Mouse (Mus musculus) ES-E14 (cell line): Measurements from ENCODE around the gene Minos1. TPM values are rescaled to one million over a fixed set of nuclear protein-coding genes. Genes with fewer than 3 reads are reported as not detected.

ENCODE experiments used
- DNase-seq: peaks from one replicate; pipeline ENCODE4 v3.0.0-alpha.2; 2013; ENCODE audit warnings: low read depth, low spot score
- H3K27ac ChIP-seq: 2 replicates; pipeline ENCODE4 v1.5.1; 2012; ENCODE audit warnings: low read depth, mild to moderate bottlenecking, low read length, moderate library complexity, mixed read lengths; ENCODE audit not compliant: poor library complexity, insufficient read depth, severe bottlenecking
- H3K36me3 ChIP-seq: 2 replicates; pipeline ENCODE4 v1.6.1; 2012; ENCODE audit warnings: mild to moderate bottlenecking, low read length, moderate library complexity, mixed read lengths; ENCODE audit not compliant: control insufficient read depth, poor library complexity, insufficient read depth, severe bottlenecking
- H3K4me1 ChIP-seq, 2 experiments: fragments of 150-350 bp in 1 of 2; sonication (generic) in 1 of 2; 2 replicates each; pipeline ENCODE4 v1.6.1; 2012; ENCODE audit warnings: low read length in 2 of 2, mild to moderate bottlenecking in 1 of 2, mixed read lengths in 1 of 2; ENCODE audit not compliant: control insufficient read depth in 2 of 2, insufficient read depth in 2 of 2, poor library complexity in 1 of 2
- H3K4me3 ChIP-seq, 2 experiments: fragments of 150-350 bp in 1 of 2; sonication (generic) in 1 of 2; 2 replicates each; pipeline ENCODE4 v1.5.1; 2012; ENCODE audit warnings: low read length in 2 of 2, low read depth in 1 of 2, mild to moderate bottlenecking in 1 of 2, mixed read lengths in 1 of 2; ENCODE audit not compliant: insufficient read depth in 1 of 2, poor library complexity in 1 of 2, severe bottlenecking in 1 of 2
- H3K9ac ChIP-seq: 2 replicates; pipeline ENCODE4 v1.6.1; 2012; ENCODE audit warnings: low read depth, mild to moderate bottlenecking, low read length, mixed read lengths; ENCODE audit not compliant: poor library complexity, insufficient read depth, severe bottlenecking
- H3K9me3 ChIP-seq: fragments of 150-350 bp; sonication (generic); 2 replicates; pipeline ENCODE4 v1.6.1; 2012; ENCODE audit warnings: low read depth, mild to moderate bottlenecking, low read length; ENCODE audit not compliant: control insufficient read depth, insufficient read depth
- CHD2 ChIP-seq: IDR thresholded peaks from 2 replicates; pipeline ENCODE4 v1.6.1; 2014; ENCODE audit warnings: mild to moderate bottlenecking, low read depth, low read length, inconsistent platforms
- HCFC1 ChIP-seq: IDR thresholded peaks from 2 replicates; pipeline ENCODE4 v1.6.1; 2012; ENCODE audit warnings: low read length, inconsistent platforms, borderline replicate concordance; ENCODE audit not compliant: insufficient read depth
- MAFK ChIP-seq: IDR thresholded peaks from 2 replicates; pipeline ENCODE4 v1.6.1; 2014; ENCODE audit warnings: mild to moderate bottlenecking, low read depth, low read length, inconsistent platforms; ENCODE audit not compliant: insufficient read depth
- ZC3H11A ChIP-seq: IDR thresholded peaks from 2 replicates; pipeline ENCODE4 v1.6.1; 2012; ENCODE audit warnings: low read depth, mild to moderate bottlenecking, inconsistent platforms, low read length, borderline replicate concordance
- ZNF384 ChIP-seq: IDR thresholded peaks from 2 replicates; pipeline ENCODE4 v1.6.1; 2012; ENCODE audit warnings: low read depth, low read length, inconsistent platforms
- in situ Hi-C, 2 experiments: fragments of 600-800 bp; cut with MboI; formaldehyde crosslinking; loops; one replicate each; pipeline ENCODE4 v1.15.1; 2025; ENCODE audit warnings: low sequenced_read_pairs in 2 of 2, inconsistent platforms in 1 of 2; ENCODE audit not compliant: unreplicated experiment in 2 of 2
- total RNA-seq: library from RNA; depleted of rRNA; stranded (reverse); fragments of 300-350 nt; gene quantifications from 2 replicates; pipeline ENCODE4 v1.2.3, GENCODE M21; 2012

Gene Minos1
- total RNA-seq, 1 experiment: 147 TPM

DNA sequence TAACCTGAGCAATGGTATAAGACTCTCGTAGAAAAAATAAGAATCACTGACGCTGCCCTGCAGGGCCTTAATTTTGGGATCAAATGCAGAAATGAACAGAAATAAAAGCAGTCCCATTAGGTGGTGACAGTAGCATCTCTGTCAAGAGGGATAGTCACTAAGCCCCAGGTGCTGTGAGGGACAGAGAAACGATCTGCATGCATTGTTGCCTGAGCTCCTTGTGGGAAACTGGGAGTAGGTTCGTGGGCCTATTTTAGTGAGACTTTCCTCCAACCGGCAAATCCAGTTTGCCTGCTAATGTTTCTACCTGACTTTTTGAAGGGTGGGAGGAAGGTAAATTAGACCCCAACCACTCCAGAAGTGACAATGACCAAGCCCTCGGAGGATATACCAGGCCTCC is 33.2 kb upstream of the Minos1 start:
- H3K9me3 ChIP-seq: no peaks in the 10 kb centered on the region
- H3K4me1 ChIP-seq: peaks cover 0 to under 1% of the 10 kb centered on the region in 2 experiments; a peak in 1 of 4 replicates
- no peak overlapping the region for H3K9ac ChIP-seq
- no peak for TF ChIP-seq MAFK
- TF ChIP-seq HCFC1: no peak
- TF ChIP-seq ZC3H11A: no peak
- no peak for TF ChIP-seq CHD2
- H3K4me3 ChIP-seq: no peak overlapping the region
- in situ Hi-C loops: no loop called here
- no peaks in the 10 kb centered on the region for H3K36me3 ChIP-seq
- no peak for DNase-seq
- H3K27ac ChIP-seq: no peak overlapping the region

DNA sequence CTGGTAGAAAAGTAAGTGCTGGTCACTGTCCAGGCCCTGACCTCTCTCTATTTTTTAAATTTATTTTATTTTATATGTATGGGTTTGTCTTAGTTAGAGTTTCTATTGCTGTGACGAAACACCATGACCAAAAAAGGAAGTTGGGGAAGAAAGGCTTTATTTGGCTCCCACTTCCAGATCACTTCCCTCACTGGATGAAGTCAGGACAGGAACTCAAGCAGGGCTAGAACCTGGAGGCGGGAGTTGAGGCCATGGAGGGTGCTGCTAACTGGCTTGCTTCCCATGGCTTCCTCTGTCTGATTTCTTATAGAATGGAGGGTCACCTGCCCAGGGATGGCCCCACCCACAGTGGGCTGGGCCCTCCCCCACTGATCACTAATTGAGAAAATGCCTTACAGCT is 30.2 kb upstream of the Minos1 start:
- Histone ChIP-seq H3K9ac (no peak overlapping the region), H3K27ac (no peak overlapping the region), H3K4me3 (no peak overlapping the region), H3K4me1 (no peaks in the 10 kb centered on the region), H3K36me3 (no peaks in the 10 kb centered on the region), H3K9me3 (no peaks in the 10 kb centered on the region)
- no peak for DNase-seq
- TF ChIP-seq HCFC1 (no peak), CHD2 (no peak), MAFK (no peak), ZNF384 (no peak), ZC3H11A (no peak)
- in situ Hi-C loops: no loop called here

DNA sequence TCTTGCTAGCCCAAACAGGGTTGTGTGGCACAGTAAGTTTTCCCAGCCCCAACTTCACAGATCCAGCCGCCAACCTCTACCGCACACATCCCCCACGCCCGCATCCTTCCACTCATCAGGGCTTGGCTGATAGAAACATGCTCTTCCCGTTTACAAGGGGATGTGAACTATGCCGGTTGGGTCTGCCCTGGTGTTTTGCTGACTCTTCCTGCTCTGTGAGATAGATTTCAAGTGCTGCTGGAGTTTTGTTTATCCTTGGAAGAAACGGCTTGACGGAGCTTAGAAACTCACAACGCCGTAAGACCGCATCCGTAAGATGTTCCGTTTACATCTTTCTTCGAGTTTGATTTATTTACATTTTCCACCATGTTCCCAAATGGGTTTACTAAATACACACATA is 27.4 kb upstream of the Minos1 start:
- in situ Hi-C loops: no loop called here
- Histone ChIP-seq H3K4me1 (no peaks in the 10 kb centered on the region), H3K9me3 (no peaks in the 10 kb centered on the region), H3K9ac (no peak overlapping the region), H3K36me3 (no peaks in the 10 kb centered on the region), H3K27ac (no peak overlapping the region), H3K4me3 (no peak overlapping the region)
- DNase-seq: no peak
- no peak for TF ChIP-seq ZNF384
- TF ChIP-seq CHD2: no peak
- TF ChIP-seq ZC3H11A: no peak
- no peak for TF ChIP-seq MAFK
- TF ChIP-seq HCFC1: no peak

DNA sequence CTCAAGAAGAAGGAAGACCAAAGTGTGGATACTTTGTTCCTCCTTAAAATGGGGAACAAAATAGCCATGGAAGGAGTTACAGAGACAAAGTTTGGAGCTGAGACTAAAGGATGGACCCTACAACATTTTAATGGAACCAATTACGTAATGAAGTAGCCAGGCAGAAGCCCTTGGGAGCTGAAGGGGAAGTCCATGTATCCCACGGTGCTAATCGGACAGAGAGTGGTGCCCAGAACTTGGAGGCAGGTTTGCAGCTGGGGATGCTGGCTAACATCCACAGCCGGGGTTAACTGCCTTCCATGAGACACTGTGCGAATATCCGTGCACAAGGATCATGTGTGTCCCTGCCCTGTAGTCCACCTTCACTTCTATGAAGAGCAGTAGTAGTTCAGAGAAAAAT is 25.6 kb upstream of the Minos1 start:
- in situ Hi-C loops: no loop called here
- no peak overlapping the region for H3K9ac ChIP-seq
- DNase-seq: no peak
- TF ChIP-seq CHD2 (no peak), MAFK (no peak)
- H3K27ac ChIP-seq: no peak overlapping the region
- no peaks in the 10 kb centered on the region for H3K4me1 ChIP-seq
- H3K4me3 ChIP-seq: no peak overlapping the region
- H3K36me3 ChIP-seq: no peaks in the 10 kb centered on the region
- H3K9me3 ChIP-seq: no peaks in the 10 kb centered on the region

DNA sequence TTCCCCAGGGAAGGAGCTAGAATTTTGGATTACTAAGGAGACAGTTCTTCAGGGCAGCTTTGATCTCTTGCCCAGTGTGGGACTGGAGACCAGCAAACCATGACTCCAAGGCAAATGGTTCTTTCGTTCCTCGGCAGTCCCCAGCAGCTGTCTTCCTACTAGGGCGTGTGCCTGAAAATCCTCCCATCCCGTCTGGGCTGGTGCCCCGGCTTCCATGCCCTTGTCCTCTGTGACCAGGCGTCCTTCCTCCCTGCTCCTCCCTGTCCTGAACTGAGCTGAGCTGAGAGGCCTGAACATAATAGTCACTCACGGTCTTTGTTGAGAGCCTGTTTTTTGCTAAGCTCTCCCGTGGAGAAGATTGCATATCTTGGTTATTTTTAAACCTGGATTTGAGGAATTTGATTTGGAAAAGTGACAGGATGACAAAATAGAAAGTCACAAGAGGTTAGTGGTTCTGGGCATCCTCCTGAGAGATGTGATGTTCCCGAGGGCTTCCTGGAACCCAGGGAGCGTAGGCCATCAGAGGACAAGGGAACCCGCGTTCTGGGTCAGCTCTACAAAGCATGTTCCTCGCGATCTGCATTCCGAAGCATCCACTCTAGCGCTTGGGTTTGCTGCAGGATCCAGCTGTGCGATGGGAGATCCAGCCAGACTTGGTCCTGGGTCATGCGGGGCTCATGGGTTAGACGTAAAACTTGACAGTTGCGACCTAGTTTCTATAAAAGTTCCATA is 23.8 kb upstream of the Minos1 start:
- H3K9me3 ChIP-seq: no peaks in the 10 kb centered on the region
- no peaks in the 10 kb centered on the region for H3K36me3 ChIP-seq
- no peak for DNase-seq
- H3K9ac ChIP-seq: no peak overlapping the region
- in situ Hi-C loops: no loop called here
- no peak overlapping the region for H3K4me3 ChIP-seq
- TF ChIP-seq ZC3H11A (no peak), HCFC1 (no peak), ZNF384 (no peak), CHD2 (no peak), MAFK (no peak)
- H3K4me1 ChIP-seq: no peaks in the 10 kb centered on the region
- no peak overlapping the region for H3K27ac ChIP-seq
